Mouse (Mus musculus) stomach, embryonic 15.5 days (tissue): ENCODE results near the gene Chn2. TPM values are rescaled to one million over a fixed set of nuclear protein-coding genes. Genes with fewer than 3 reads are reported as not detected.
A peak's percentile ranks its signal among the peaks of the same experiment; 100 is the strongest.

Experiments used
- ATAC-seq: fragments of 200-750 bp; cut with Nextera tagmentation; 2 replicates; pipeline ENCODE4 v1.8.0; 2017; ENCODE audit warnings: low read depth, moderate number of reproducible peaks, moderate TSS enrichment; ENCODE audit not compliant: insufficient read depth, low FRiP score
- H3K27ac ChIP-seq: fragments of 300-500 bp; sonication (generic); 2 replicates; pipeline ENCODE4 v1.5.1; 2015; ENCODE audit warnings: mild to moderate bottlenecking, inconsistent platforms
- H3K27me3 ChIP-seq: fragments of 300-500 bp; sonication (generic); replicated peaks from 2 replicates; pipeline ENCODE4 v1.6.1; 2015; ENCODE audit warnings: inconsistent platforms
- H3K36me3 ChIP-seq: fragments of 300-500 bp; sonication (generic); 2 replicates; pipeline ENCODE4 v1.6.1; 2015; ENCODE audit warnings: inconsistent platforms
- H3K4me1 ChIP-seq: fragments of 300-500 bp; sonication (generic); 2 replicates; pipeline ENCODE4 v1.6.1; 2015; ENCODE audit warnings: inconsistent platforms
- H3K4me2 ChIP-seq: fragments of 300-500 bp; sonication (generic); 2 replicates; pipeline ENCODE4 v1.6.1; 2015; ENCODE audit warnings: mild to moderate bottlenecking, inconsistent platforms
- H3K4me3 ChIP-seq: fragments of 300-500 bp; sonication (generic); replicated peaks from 2 replicates; pipeline ENCODE4 v1.5.1; 2015; ENCODE audit warnings: inconsistent platforms
- H3K9ac ChIP-seq: fragments of 300-500 bp; sonication (generic); 2 replicates; pipeline ENCODE4 v1.6.1; 2015; ENCODE audit warnings: inconsistent platforms
- H3K9me3 ChIP-seq: fragments of 300-500 bp; sonication (generic); 2 replicates; pipeline ENCODE4 v1.6.1; 2016; ENCODE audit warnings: inconsistent platforms
- WGBS: fragments of 180-500 bp; shearing (Covaris S2); methylation state at CpG from one replicate; pipeline ENCODE4 v1.1.7; 2015; 5-methylcytosine and 5-hydroxymethylcytosine counted together
- polyA plus RNA-seq: library from polyadenylated mRNA; unstranded; fragments of >200 nt; fragmentation: Nextera tagmentation; extraction: Ambion mirVana; gene quantifications from 2 replicates; pipeline ENCODE4 v1.2.1, GENCODE M21; 2015

Gene Chn2
- polyA plus RNA-seq, 1 experiment from 2014 or later = 15.6 TPM

- H3K9ac ChIP-seq = no peak overlapping the region
- H3K4me3 ChIP-seq = no peak overlapping the region
- no peaks in the 10 kb centered on the region for H3K4me1 ChIP-seq
- H3K27ac ChIP-seq = no peak overlapping the region
- no peaks in the 10 kb centered on the region for H3K9me3 ChIP-seq
- H3K27me3 ChIP-seq = no peaks in the 10 kb centered on the region
- H3K36me3 ChIP-seq = no peaks in the 10 kb centered on the region
- ATAC-seq = no peak
- no peak overlapping the region for H3K4me2 ChIP-seq
- 83% methylated on average over 5 of the region's 5 CpGs for WGBS
Measured at GRCm38 (mm10) chr6:54023846-54024245, 15.5 kb upstream of the Chn2 start.

- Histone ChIP-seq H3K27ac (no peak overlapping the region), H3K9ac (no peak overlapping the region), H3K27me3 (no peaks in the 10 kb centered on the region), H3K36me3 (no peaks in the 10 kb centered on the region), H3K4me2 (no peak overlapping the region), H3K4me3 (no peak overlapping the region), H3K4me1 (no peaks in the 10 kb centered on the region), H3K9me3 (no peaks in the 10 kb centered on the region)
- 32% methylated on average over 1 of the region's 1 CpGs for WGBS
- no peak for ATAC-seq
Measured at GRCm38 (mm10) chr6:54028706-54029105, 10.6 kb upstream of the Chn2 start.

- Histone ChIP-seq H3K9me3 (no peaks in the 10 kb centered on the region), H3K4me3 (no peak overlapping the region), H3K4me1 (0 out of 2 replicates have a peak, but pooled peaks cover 3% of the 10 kb centered on the region), H3K9ac (no peak overlapping the region), H3K27ac (no peak overlapping the region), H3K27me3 (no peaks in the 10 kb centered on the region), H3K36me3 (no peaks in the 10 kb centered on the region), H3K4me2 (no peak overlapping the region)
- no peak for ATAC-seq
Measured at GRCm38 (mm10) chr6:54030351-54030750, 9.0 kb upstream of the Chn2 start.

DNA sequence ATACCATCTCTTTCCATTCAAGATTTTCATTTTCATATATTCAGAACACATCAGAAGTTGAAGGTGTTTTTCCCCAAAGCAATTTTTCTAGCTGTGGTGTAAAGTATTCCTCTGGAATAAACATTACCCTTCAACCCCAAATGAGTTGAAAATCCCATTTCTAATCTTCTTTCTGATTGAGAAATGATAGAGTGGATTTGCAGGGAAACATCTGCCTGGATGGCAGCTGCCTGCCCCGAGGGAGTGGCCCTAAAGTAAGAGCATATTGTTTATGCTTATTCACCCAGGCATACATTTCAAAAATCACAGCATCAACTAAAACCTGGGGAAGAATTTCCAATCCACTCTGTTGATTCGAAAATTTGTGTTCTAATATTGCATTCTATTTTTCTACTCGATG, 8.6 kb upstream of the Chn2 start:
- WGBS = 64% methylated on average over 3 of the region's 3 CpGs
- ATAC-seq = no peak

GRCm38 (mm10) chr6:54034471-54034870, 4.9 kb upstream of the Chn2 start:
- H3K9me3 ChIP-seq = no peaks in the 10 kb centered on the region
- WGBS = 3% methylated on average over 9 of the region's 9 CpGs
- peaks cover 9% of the 10 kb centered on the region; the same call in 1 of the 2 replicates for H3K4me1 ChIP-seq
- peak; percentile 40; the same call in 1 of the 2 replicates for ATAC-seq
- H3K9ac ChIP-seq = no peak overlapping the region
- H3K4me3 ChIP-seq = no peak overlapping the region
- H3K4me2 ChIP-seq = peak overlapping the region; percentile 47
- H3K27me3 ChIP-seq = 0 out of 2 replicates have a peak, but pooled peaks cover 5% of the 10 kb centered on the region
- H3K36me3 ChIP-seq = no peaks in the 10 kb centered on the region
- H3K27ac ChIP-seq = no peak overlapping the region

More for the DNA sequence above, 8.6 kb upstream of the Chn2 start:
- Histone ChIP-seq H3K27ac (no peak overlapping the region), H3K4me1 (0 out of 2 replicates have a peak, but pooled peaks cover 3% of the 10 kb centered on the region), H3K9ac (no peak overlapping the region), H3K36me3 (no peaks in the 10 kb centered on the region), H3K9me3 (no peaks in the 10 kb centered on the region), H3K27me3 (no peaks in the 10 kb centered on the region), H3K4me2 (no peak overlapping the region), H3K4me3 (no peak overlapping the region)

- WGBS = 78% methylated on average over 3 of the region's 3 CpGs
- no peak for ATAC-seq
- Histone ChIP-seq H3K4me1 (peaks cover 15% of the 10 kb centered on the region; the same call in 1 of the 2 replicates), H3K9ac (no peak overlapping the region), H3K27ac (no peak overlapping the region), H3K9me3 (no peaks in the 10 kb centered on the region), H3K4me2 (no peak overlapping the region), H3K27me3 (0 out of 2 replicates have a peak, but pooled peaks cover 5% of the 10 kb centered on the region), H3K36me3 (no peaks in the 10 kb centered on the region), H3K4me3 (no peak overlapping the region)
Measured at GRCm38 (mm10) chr6:54035548-54035947, 3.8 kb upstream of the Chn2 start.

- H3K4me2 ChIP-seq = peak overlapping the region; percentile 97
- H3K36me3 ChIP-seq = no peaks in the 10 kb centered on the region
- peak overlapping the region; percentile 86; the same call in 1 of the 2 replicates for H3K27ac ChIP-seq
- ATAC-seq = no peak
- H3K9me3 ChIP-seq = no peaks in the 10 kb centered on the region
- peaks cover 15% of the 10 kb centered on the region; the same call in 1 of the 2 replicates for H3K4me1 ChIP-seq
- 0 out of 2 replicates have a peak, but pooled peaks cover 5% of the 10 kb centered on the region for H3K27me3 ChIP-seq
- peak overlapping the region; percentile 73 for H3K4me3 ChIP-seq
- WGBS = 16% methylated on average over 10 of the region's 10 CpGs
- peak overlapping the region; percentile 50 for H3K9ac ChIP-seq
Measured at GRCm38 (mm10) chr6:54038866-54039265, 488 bp upstream of the Chn2 start.

DNA sequence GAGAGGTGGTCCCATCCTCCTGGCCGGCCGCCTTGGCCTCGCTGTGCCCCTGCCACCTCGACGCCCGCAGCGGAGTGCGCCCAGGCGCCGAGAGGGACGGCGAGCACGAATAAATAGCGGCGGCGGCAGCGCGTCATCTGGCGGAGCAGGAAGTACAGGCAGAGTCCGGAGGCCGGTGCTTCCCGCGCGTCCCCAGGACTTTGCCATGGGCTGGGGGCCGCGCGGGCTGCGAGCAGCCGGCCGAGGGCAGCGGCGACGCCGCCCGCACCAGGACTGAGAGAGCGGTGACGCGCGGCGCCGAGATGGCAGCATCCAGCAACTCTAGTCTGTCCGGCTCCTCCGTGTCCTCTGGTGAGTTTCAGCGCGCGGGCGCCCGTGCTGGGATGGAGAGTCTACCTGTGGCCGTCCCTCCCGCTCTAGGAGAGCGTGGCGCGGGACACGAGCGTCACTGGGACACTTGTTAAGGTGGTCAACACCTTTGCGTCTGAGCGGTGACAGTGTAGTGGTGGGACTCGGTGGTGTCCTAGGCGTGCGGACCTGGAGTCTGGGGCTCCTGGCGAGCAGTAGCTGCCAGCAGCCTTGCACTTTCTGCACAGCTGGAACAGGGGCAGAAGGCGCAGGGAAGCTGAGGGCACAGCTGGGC, 572 bp downstream of the Chn2 start:
- H3K4me1 ChIP-seq = peaks cover 12% of the 10 kb centered on the region; the same call in 1 of the 2 replicates
- peak overlapping the region; percentile 50 for H3K9ac ChIP-seq
- WGBS = under 1% methylated on average over 62 of the region's 62 CpGs
- H3K27ac ChIP-seq = peak overlapping the region; percentile 86
- no peaks in the 10 kb centered on the region for H3K36me3 ChIP-seq
- 0 out of 2 replicates have a peak, but pooled peaks cover 5% of the 10 kb centered on the region for H3K27me3 ChIP-seq
- H3K4me3 ChIP-seq = peak overlapping the region; percentile 73
- peak; percentile 76 for ATAC-seq
- peak overlapping the region; percentile 97 for H3K4me2 ChIP-seq
- H3K9me3 ChIP-seq = no peaks in the 10 kb centered on the region

GRCm38 (mm10) chr6:54040448-54040844, 1.1 kb downstream of the Chn2 start:
- peak overlapping the region; percentile 73 for H3K4me3 ChIP-seq
- no peaks in the 10 kb centered on the region for H3K9me3 ChIP-seq
- WGBS = 18% methylated on average over 9 of the region's 9 CpGs
- H3K4me2 ChIP-seq = peak overlapping the region; percentile 97
- peaks cover 12% of the 10 kb centered on the region; the same call in 1 of the 2 replicates for H3K4me1 ChIP-seq
- peak overlapping the region; percentile 50; the same call in 1 of the 2 replicates for H3K9ac ChIP-seq
- no peak overlapping the region for H3K27ac ChIP-seq
- no peak for ATAC-seq
- H3K36me3 ChIP-seq = no peaks in the 10 kb centered on the region
- 0 out of 2 replicates have a peak, but pooled peaks cover 5% of the 10 kb centered on the region for H3K27me3 ChIP-seq

- no peak overlapping the region for H3K4me3 ChIP-seq
- H3K27me3 ChIP-seq = 0 out of 2 replicates have a peak, but pooled peaks cover 5% of the 10 kb centered on the region
- no peak overlapping the region for H3K27ac ChIP-seq
- ATAC-seq = no peak
- no peak overlapping the region for H3K9ac ChIP-seq
- no peaks in the 10 kb centered on the region for H3K9me3 ChIP-seq
- no peaks in the 10 kb centered on the region for H3K36me3 ChIP-seq
- peaks cover 12% of the 10 kb centered on the region; the same call in 1 of the 2 replicates for H3K4me1 ChIP-seq
- 42% methylated on average over 13 of the region's 13 CpGs for WGBS
- H3K4me2 ChIP-seq = peak overlapping the region; percentile 97; the same call in 1 of the 2 replicates
Measured at GRCm38 (mm10) chr6:54041386-54042043, 2.2 kb downstream of the Chn2 start.

DNA sequence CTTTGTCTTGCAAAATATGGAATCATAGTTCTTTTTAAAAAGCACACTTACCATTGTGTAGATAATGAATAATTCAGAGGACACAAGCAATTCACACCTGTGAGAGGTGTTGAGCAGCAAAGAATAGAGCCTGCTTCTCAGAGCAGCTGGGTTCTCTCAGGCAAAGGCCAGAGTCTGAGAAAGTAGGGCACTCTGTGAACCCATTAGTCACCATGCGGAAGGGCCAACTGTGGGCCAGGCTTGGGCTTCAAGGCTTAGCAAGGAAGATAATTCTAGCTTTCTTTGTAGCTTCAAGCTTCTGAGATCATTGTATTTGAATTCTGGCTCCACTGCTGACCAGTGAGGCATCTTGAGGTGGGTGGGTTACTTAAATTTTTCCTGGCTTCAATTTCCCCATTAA, 2.8 kb downstream of the Chn2 start:
- Histone ChIP-seq H3K9ac (no peak overlapping the region), H3K36me3 (no peaks in the 10 kb centered on the region), H3K27ac (no peak overlapping the region), H3K4me1 (peaks cover 12% of the 10 kb centered on the region; the same call in 1 of the 2 replicates), H3K9me3 (no peaks in the 10 kb centered on the region), H3K4me2 (no peak overlapping the region), H3K27me3 (0 out of 2 replicates have a peak, but pooled peaks cover 5% of the 10 kb centered on the region), H3K4me3 (no peak overlapping the region)
- no peak for ATAC-seq
- 73% methylated on average over 1 of the region's 1 CpGs for WGBS

DNA sequence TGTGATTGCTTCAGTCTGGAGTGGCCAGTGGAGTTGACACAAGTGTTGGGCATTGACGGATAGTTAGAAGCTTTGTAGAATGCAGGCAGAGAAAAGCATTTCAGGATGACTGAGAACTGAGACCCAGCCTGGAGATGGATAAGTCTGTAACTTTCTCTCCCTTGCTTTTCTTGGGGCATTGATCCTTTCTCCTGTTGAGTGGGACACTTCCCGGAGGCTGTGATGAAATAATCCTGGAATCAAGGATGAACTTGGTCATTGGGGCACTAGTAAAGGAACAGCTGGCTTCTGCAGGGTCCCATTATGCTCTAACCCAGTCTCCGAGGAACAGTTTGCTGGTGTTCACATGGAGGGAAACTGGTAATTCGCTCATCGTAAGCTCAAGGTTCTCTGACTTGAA, 4.2 kb downstream of the Chn2 start:
- Histone ChIP-seq H3K36me3 (no peaks in the 10 kb centered on the region), H3K9ac (no peak overlapping the region), H3K27ac (no peak overlapping the region), H3K4me3 (no peak overlapping the region), H3K4me2 (no peak overlapping the region), H3K4me1 (peaks cover 12% of the 10 kb centered on the region; the same call in 1 of the 2 replicates), H3K27me3 (no peaks in the 10 kb centered on the region), H3K9me3 (no peaks in the 10 kb centered on the region)
- no peak for ATAC-seq
- WGBS = 87% methylated on average over 5 of the region's 5 CpGs
